Mouse (Mus musculus) hindbrain, embryonic 16.5 days (tissue): ENCODE results near the gene Gm12258. TPM values are rescaled to one million over a fixed set of nuclear protein-coding genes. Genes with fewer than 3 reads are reported as not detected.

ENCODE experiments used
- polyA plus RNA-seq: library from polyadenylated mRNA; unstranded; fragments of >200 nt; fragmentation: Nextera tagmentation; extraction: Ambion mirVana; gene quantifications from 2 replicates; pipeline ENCODE4 v1.2.1, GENCODE M21; 2015

The Gm12258 gene
- polyA plus RNA-seq, 1 experiment from 2014 or later, result 19.8 TPM

Other genes starting within 250 kb of the Gm12258 start
- gene 2210407C18Rik, start 231.1 kb upstream of the Gm12258 start, polyA plus RNA-seq, result not detected in 2 replicates
- not detected in 2 replicates for gene Olfr323, start 216.7 kb upstream of the Gm12258 start, polyA plus RNA-seq
- gene Trim58, start 206.7 kb upstream of the Gm12258 start, polyA plus RNA-seq, result 0.20 and 0.25 TPM in 2 replicates
- gene Olfr322, start 188.4 kb upstream of the Gm12258 start, polyA plus RNA-seq, result not detected in 2 replicates
- not detected in 2 replicates for gene Olfr320, start 166.1 kb upstream of the Gm12258 start, polyA plus RNA-seq
- gene Olfr319, start 148.0 kb upstream of the Gm12258 start, polyA plus RNA-seq, result not detected in 2 replicates
- gene Olfr318, start 123.1 kb upstream of the Gm12258 start, polyA plus RNA-seq, result not detected in 2 replicates
- 0.26 and 0.27 TPM in 2 replicates for gene Olfr317, start 107.9 kb upstream of the Gm12258 start, polyA plus RNA-seq
- gene Olfr316, start 94.4 kb upstream of the Gm12258 start, polyA plus RNA-seq, result not detected in 2 replicates
- 0.10 TPM in 1 of 2 replicates, not detected in the other for gene Olfr315, start 74.0 kb upstream of the Gm12258 start, polyA plus RNA-seq
- gene Olfr314, start 64.2 kb upstream of the Gm12258 start, polyA plus RNA-seq, result not detected in 2 replicates
- 10.0 and 11.0 TPM in 2 replicates for gene Fam183b, start 45.2 kb upstream of the Gm12258 start, polyA plus RNA-seq
- gene Olfr313, start 32.2 kb upstream of the Gm12258 start, polyA plus RNA-seq, result not detected in 2 replicates
- gene Olfr312, start 17.9 kb upstream of the Gm12258 start, polyA plus RNA-seq, result not detected in 2 replicates
- gene Olfr311, start 7.9 kb upstream of the Gm12258 start, polyA plus RNA-seq, result not detected in 2 replicates
- gene 2810021J22Rik, start 20.1 kb downstream of the Gm12258 start, polyA plus RNA-seq, result 10.8 and 13.8 TPM in 2 replicates
- gene Zfp39, start 57.1 kb downstream of the Gm12258 start, polyA plus RNA-seq, result 6.1 and 8.1 TPM in 2 replicates
- gene Btnl10, start 70.8 kb downstream of the Gm12258 start, polyA plus RNA-seq, result not detected in 2 replicates
- 563 and 570 TPM in 2 replicates for gene Rnf187, start 91.8 kb downstream of the Gm12258 start, polyA plus RNA-seq
- 249 and 250 TPM in 2 replicates for gene Hist3h2ba, start 101.8 kb downstream of the Gm12258 start, polyA plus RNA-seq
- 85.3 and 89.6 TPM in 2 replicates for gene Hist3h2a, start 107.5 kb downstream of the Gm12258 start, polyA plus RNA-seq
- 1.1 and 1.8 TPM in 2 replicates for gene Trim17, start 107.5 kb downstream of the Gm12258 start, polyA plus RNA-seq
- gene Trim11, start 130.9 kb downstream of the Gm12258 start, polyA plus RNA-seq, result 20.7 and 21.4 TPM in 2 replicates